Mouse (Mus musculus) CH12.LX (cell line): Measurements from ENCODE around the gene Stat5b.

Experiments
- CHD1 ChIP-seq: IDR thresholded peaks from 2 replicates; pipeline ENCODE4 v1.6.1; 2012; ENCODE audit warnings: low read depth, low read length, improper control_type of control experiment, inconsistent platforms
- CHD2 ChIP-seq: IDR thresholded peaks from 2 replicates; pipeline ENCODE4 v1.6.1; 2011; ENCODE audit warnings: low read length, improper control_type of control experiment
- CTCF ChIP-seq, 2 experiments: IDR thresholded peaks in 1 of 2; conservative IDR thresholded peaks in 1 of 2; 2 replicates each; pipeline ENCODE4 v1.5.1; 2011 to 2012; ENCODE audit warnings: low read depth in 2 of 2, low read length in 2 of 2, improper control_type of control experiment in 1 of 2, inconsistent platforms in 1 of 2, mild to moderate bottlenecking in 1 of 2, moderate library complexity in 1 of 2
- E2F4 ChIP-seq: IDR thresholded peaks from 2 replicates; pipeline ENCODE4 v1.6.1; 2011; ENCODE audit warnings: low read depth, low read length, improper control_type of control experiment; ENCODE audit not compliant: insufficient replicate concordance
- EP300 ChIP-seq: IDR thresholded peaks from 2 replicates; pipeline ENCODE4 v1.6.1; 2011; ENCODE audit warnings: low read length, improper control_type of control experiment
- IRF4 ChIP-seq: IDR thresholded peaks from 2 replicates; pipeline ENCODE4 v1.6.1; 2014; ENCODE audit warnings: low read depth, mild to moderate bottlenecking, inconsistent platforms, low read length, improper control_type of control experiment
- PAX5 ChIP-seq: IDR thresholded peaks from 2 replicates; pipeline ENCODE4 v1.6.1; 2012; ENCODE audit warnings: low read length, inconsistent platforms, mixed read lengths
- POLR2A ChIP-seq: IDR thresholded peaks from 2 replicates; pipeline ENCODE4 v1.6.1; 2011; ENCODE audit warnings: low read depth, mild to moderate bottlenecking, improper control_type of control experiment, low read length
- SMC3 ChIP-seq: IDR thresholded peaks from 2 replicates; pipeline ENCODE4 v1.6.1; 2011; ENCODE audit warnings: low read depth, low read length, improper control_type of control experiment
- USF1 ChIP-seq: IDR thresholded peaks from 2 replicates; pipeline ENCODE4 v1.6.1; 2014; ENCODE audit warnings: low read depth, mild to moderate bottlenecking, inconsistent platforms, low read length, improper control_type of control experiment
- USF2 ChIP-seq: conservative IDR thresholded peaks from 2 replicates; pipeline ENCODE4 v1.6.1; 2011; ENCODE audit warnings: low read depth, low read length, improper control_type of control experiment
- ZMIZ1 ChIP-seq: IDR thresholded peaks from 2 replicates; pipeline ENCODE4 v1.6.1; 2012; ENCODE audit warnings: low read depth, mild to moderate bottlenecking, inconsistent platforms, low read length, improper control_type of control experiment

GRCm38 (mm10) chr11:100754693-100755057, 95.8 kb downstream of the Stat5b start:
- TF ChIP-seq POLR2A, result no peak
- no peak for TF ChIP-seq CTCF (conservative IDR thresholded peaks at IDR 0.05 in 1 of 2, IDR thresholded peaks at IDR 0.05 in 1 of 2; ENCODE audit: low read depth in 2 of 2, low read length in 2 of 2)
- TF ChIP-seq SMC3, result no peak
- TF ChIP-seq IRF4, result no peak
- no peak for TF ChIP-seq EP300
- no peak for TF ChIP-seq PAX5
- no peak for TF ChIP-seq E2F4
- no peak for TF ChIP-seq ZMIZ1
- TF ChIP-seq USF1, result no peak
- TF ChIP-seq CHD1, result no peak
- no peak for TF ChIP-seq USF2
- TF ChIP-seq CHD2, result no peak
